Mouse (Mus musculus) heart, embryonic 16.5 days (tissue): ENCODE results near the gene Nup210. TPM values are rescaled to one million over a fixed set of nuclear protein-coding genes. Genes with fewer than 3 reads are reported as not detected.
A peak's percentile ranks its signal among the peaks of the same experiment; 100 is the strongest.

ENCODE experiments used
- ATAC-seq: fragments of 200-750 bp; cut with Nextera tagmentation; replicated peaks from 2 replicates; pipeline ENCODE4 v1.8.0; 2017; ENCODE audit warnings: moderate number of reproducible peaks; ENCODE audit not compliant: insufficient read depth, low FRiP score; ENCODE audit errors: extremely low read depth
- H3K27ac ChIP-seq: fragments of 300-500 bp; sonication (generic); 2 replicates; pipeline ENCODE4 v1.5.1; 2014; ENCODE audit warnings: mild to moderate bottlenecking, low read length, control low read depth, moderate library complexity
- H3K27me3 ChIP-seq: fragments of 300-500 bp; sonication (generic); 2 replicates; pipeline ENCODE4 v1.6.1; 2014; ENCODE audit warnings: low read length, mixed read lengths; ENCODE audit not compliant: control insufficient read depth, insufficient read depth
- H3K36me3 ChIP-seq: fragments of 300-500 bp; sonication (generic); 2 replicates; pipeline ENCODE4 v1.6.1; 2014; ENCODE audit not compliant: control insufficient read depth, insufficient read depth
- H3K4me1 ChIP-seq: fragments of 300-500 bp; sonication (generic); 2 replicates; pipeline ENCODE4 v1.6.1; 2014; ENCODE audit warnings: low read length, mixed read lengths; ENCODE audit not compliant: control insufficient read depth, insufficient read depth
- H3K4me2 ChIP-seq: fragments of 300-500 bp; sonication (generic); 2 replicates; pipeline ENCODE4 v1.6.1; 2014; ENCODE audit warnings: low read depth, mild to moderate bottlenecking, control low read depth, low read length
- H3K4me3 ChIP-seq: fragments of 300-500 bp; sonication (generic); 2 replicates; pipeline ENCODE4 v1.5.1; 2014; ENCODE audit warnings: mild to moderate bottlenecking, control low read depth, low read length
- H3K9ac ChIP-seq: fragments of 300-500 bp; sonication (generic); 2 replicates; pipeline ENCODE4 v1.6.1; 2014; ENCODE audit warnings: low read length, control low read depth
- H3K9me3 ChIP-seq: fragments of 300-500 bp; sonication (generic); replicated peaks from 2 replicates; pipeline ENCODE4 v1.6.1; 2016; ENCODE audit warnings: low read length; ENCODE audit not compliant: control insufficient read depth
- WGBS: fragments of 180-500 bp; shearing (Covaris S2); extraction: QIAGEN DNeasy Blood & Tissue Kit; methylation state at CpG from one replicate; pipeline ENCODE4 v1.1.7; 2014; 5-methylcytosine and 5-hydroxymethylcytosine counted together
- polyA plus RNA-seq: library from polyadenylated mRNA; unstranded; fragments of >200 nt; fragmentation: Nextera tagmentation; extraction: Ambion mirVana; gene quantifications from 2 replicates; pipeline ENCODE4 v1.2.1, GENCODE M21; 2015

Nup210 gene
- polyA plus RNA-seq: 10.9 and 11.2 TPM in 2 replicates

- no peaks in the 10 kb centered on the region for H3K27me3 ChIP-seq
- peak within 1 kb of the TSS; percentile 66 for H3K27ac ChIP-seq
- peak within 1 kb of the TSS; percentile 99 for H3K4me2 ChIP-seq
- H3K36me3 ChIP-seq: no peaks in the 10 kb centered on the region
- under 1% methylated on average over 90 of the region's 93 CpGs for WGBS
- no peaks in the 10 kb centered on the region for H3K9me3 ChIP-seq
- peak within 1 kb of the TSS; percentile 77 for H3K4me3 ChIP-seq
- peak within 1 kb of the TSS; percentile 82 for H3K9ac ChIP-seq
- peak; percentile 93 for ATAC-seq
- H3K4me1 ChIP-seq: 0 out of 2 replicates have a peak, but pooled peaks cover 3% of the 10 kb centered on the region
Observed at GRCm38 (mm10) chr6:91116244-91117145, at the start of gene Nup210. Gene Nup210 (minus strand): TSS chr6:91116829.

- ATAC-seq: no peak
- Histone ChIP-seq H3K27me3 (no peaks in the 10 kb centered on the region), H3K36me3 (no peaks in the 10 kb centered on the region), H3K9ac (no peak overlapping the region), H3K9me3 (no peaks in the 10 kb centered on the region), H3K4me2 (no peak overlapping the region), H3K4me3 (no peak overlapping the region), H3K4me1 (peaks cover 15% of the 10 kb centered on the region), H3K27ac (no peak overlapping the region)
- WGBS: 34% methylated on average over 3 of the region's 3 CpGs
Observed at GRCm38 (mm10) chr6:91165210-91165609, 48.6 kb upstream of the Nup210 start.

- no peak for ATAC-seq
- Histone ChIP-seq H3K4me3 (no peak overlapping the region), H3K27me3 (no peaks in the 10 kb centered on the region), H3K9me3 (no peaks in the 10 kb centered on the region), H3K4me1 (peaks cover 19% of the 10 kb centered on the region), H3K27ac (no peak overlapping the region), H3K36me3 (no peaks in the 10 kb centered on the region), H3K4me2 (no peak overlapping the region), H3K9ac (no peak overlapping the region)
- 73% methylated on average over 2 of the region's 2 CpGs for WGBS
Observed at GRCm38 (mm10) chr6:91164584-91164983, 48.0 kb upstream of the Nup210 start.

- Histone ChIP-seq H3K4me3 (no peak overlapping the region), H3K9me3 (no peaks in the 10 kb centered on the region), H3K4me1 (peaks cover 24% of the 10 kb centered on the region), H3K36me3 (no peaks in the 10 kb centered on the region), H3K27ac (no peak overlapping the region), H3K4me2 (no peak overlapping the region), H3K27me3 (no peaks in the 10 kb centered on the region), H3K9ac (0 out of 2 replicates have a peak overlapping the region, but pooled peaks have one; percentile 16)
- WGBS: 34% methylated on average over 5 of the region's 5 CpGs
- no peak for ATAC-seq
Observed at GRCm38 (mm10) chr6:91163195-91163911, 46.7 kb upstream of the Nup210 start.

GRCm38 (mm10) chr6:91162314-91162713, 45.7 kb upstream of the Nup210 start:
- H3K27ac ChIP-seq: no peak overlapping the region
- H3K9me3 ChIP-seq: no peaks in the 10 kb centered on the region
- no peak overlapping the region for H3K4me3 ChIP-seq
- H3K9ac ChIP-seq: no peak overlapping the region
- H3K36me3 ChIP-seq: no peaks in the 10 kb centered on the region
- peaks cover 33% of the 10 kb centered on the region for H3K4me1 ChIP-seq
- ATAC-seq: no peak
- WGBS: 88% methylated on average over 5 of the region's 5 CpGs
- no peaks in the 10 kb centered on the region for H3K27me3 ChIP-seq
- H3K4me2 ChIP-seq: no peak overlapping the region

- H3K9ac ChIP-seq: no peak overlapping the region
- no peak overlapping the region for H3K27ac ChIP-seq
- H3K4me1 ChIP-seq: peaks cover 37% of the 10 kb centered on the region
- 75% methylated on average over 6 of the region's 6 CpGs for WGBS
- no peaks in the 10 kb centered on the region for H3K27me3 ChIP-seq
- no peak for ATAC-seq
- H3K4me3 ChIP-seq: no peak overlapping the region
- no peak overlapping the region for H3K4me2 ChIP-seq
- no peaks in the 10 kb centered on the region for H3K9me3 ChIP-seq
- no peaks in the 10 kb centered on the region for H3K36me3 ChIP-seq
Observed at GRCm38 (mm10) chr6:91161506-91162235, 45.0 kb upstream of the Nup210 start.

GRCm38 (mm10) chr6:91160976-91161375, 44.3 kb upstream of the Nup210 start:
- Histone ChIP-seq H3K4me2 (no peak overlapping the region), H3K4me3 (no peak overlapping the region), H3K27me3 (no peaks in the 10 kb centered on the region), H3K4me1 (peaks cover 41% of the 10 kb centered on the region), H3K9me3 (no peaks in the 10 kb centered on the region), H3K27ac (no peak overlapping the region), H3K9ac (no peak overlapping the region), H3K36me3 (no peaks in the 10 kb centered on the region)
- ATAC-seq: no peak
- 64% methylated on average over 2 of the region's 2 CpGs for WGBS

- no peaks in the 10 kb centered on the region for H3K36me3 ChIP-seq
- peak; percentile 39 for ATAC-seq
- H3K27ac ChIP-seq: peak overlapping the region; percentile 60; the same call in 1 of the 2 replicates
- no peaks in the 10 kb centered on the region for H3K9me3 ChIP-seq
- H3K4me2 ChIP-seq: no peak overlapping the region
- peaks cover 45% of the 10 kb centered on the region for H3K4me1 ChIP-seq
- H3K9ac ChIP-seq: no peak overlapping the region
- no peak overlapping the region for H3K4me3 ChIP-seq
- H3K27me3 ChIP-seq: no peaks in the 10 kb centered on the region
- 31% methylated on average over 3 of the region's 3 CpGs for whole genome bisulfite sequencing
Observed at GRCm38 (mm10) chr6:91160399-91160798, 43.8 kb upstream of the Nup210 start.
